Mouse (Mus musculus) testis, postnatal 14 days (tissue): ENCODE data around the gene Tsr2.

ENCODE experiments used
- DNase-seq: peaks from one replicate; pipeline ENCODE4 v3.0.0; 2021; ENCODE audit warnings: low spot score

Gene Tsr2

GRCm38 (mm10) chrX:151046321-151046720, 50.0 kb downstream of the Tsr2 start:
- DNase-seq: no peak

DNA sequence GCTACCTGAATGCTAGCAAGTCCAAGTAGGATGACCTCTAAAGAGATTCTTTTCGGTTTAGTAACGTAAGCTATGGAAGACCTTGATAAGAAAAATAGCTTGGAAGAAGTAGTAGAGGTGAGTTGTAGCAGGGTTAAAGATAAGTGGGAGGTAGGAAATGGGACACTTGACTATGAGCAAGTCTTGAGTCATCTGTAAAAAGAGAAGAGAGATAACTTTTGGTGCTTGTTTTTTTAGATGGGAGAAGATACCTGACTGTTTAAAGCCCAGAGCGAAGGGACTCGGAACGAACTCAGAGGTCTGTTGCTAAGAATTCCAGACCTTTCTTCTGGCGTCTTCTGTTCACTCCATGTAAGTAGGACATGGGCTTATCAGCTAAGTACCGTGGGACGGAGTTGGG, 50.5 kb downstream of the Tsr2 start, which contains the start of gene Fgd1:
Fgd1 (plus strand) TSS at position 301 of the 400 bp plus-strand sequence.
- DNase-seq: no peak

DNA sequence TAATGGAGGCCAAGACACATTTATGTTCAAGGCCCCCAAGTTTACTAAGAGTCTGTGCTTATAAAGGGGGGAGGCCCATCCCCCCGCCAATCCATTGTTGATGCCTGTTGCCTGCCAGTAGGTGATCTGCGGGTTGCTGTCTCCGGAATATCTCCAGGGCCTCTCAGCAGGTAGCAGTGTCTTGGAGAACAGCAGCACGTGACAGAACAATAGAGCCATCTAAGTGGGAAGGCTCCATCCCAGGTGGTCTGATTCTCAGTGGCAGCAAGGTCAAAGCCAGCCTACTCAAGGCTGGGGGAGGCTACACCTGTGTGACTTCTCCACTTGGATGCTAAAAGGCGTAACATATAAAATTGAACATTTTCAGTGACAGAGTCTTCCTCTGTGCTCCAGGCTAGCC, 55.1 kb downstream of the Tsr2 start:
- DNase-seq: no peak
